Mouse (Mus musculus) gastrocnemius, adult 8-10 months (tissue): Measurements from ENCODE around the gene Fbxo39. TPM values are rescaled to one million over a fixed set of nuclear protein-coding genes. Genes with fewer than 3 reads are reported as not detected.

Experiments
- DNase-seq, 2 experiments: peaks; one replicate each; pipeline ENCODE4 v3.0.0; 2022; ENCODE audit warnings: low spot score in 2 of 2
- total RNA-seq, 4 experiments: library from RNA; stranded (reverse); gene quantifications; 2 replicates each; pipeline ENCODE4 v1.2.4; 2022

Fbxo39 gene
- not detected for total RNA-seq

DNA sequence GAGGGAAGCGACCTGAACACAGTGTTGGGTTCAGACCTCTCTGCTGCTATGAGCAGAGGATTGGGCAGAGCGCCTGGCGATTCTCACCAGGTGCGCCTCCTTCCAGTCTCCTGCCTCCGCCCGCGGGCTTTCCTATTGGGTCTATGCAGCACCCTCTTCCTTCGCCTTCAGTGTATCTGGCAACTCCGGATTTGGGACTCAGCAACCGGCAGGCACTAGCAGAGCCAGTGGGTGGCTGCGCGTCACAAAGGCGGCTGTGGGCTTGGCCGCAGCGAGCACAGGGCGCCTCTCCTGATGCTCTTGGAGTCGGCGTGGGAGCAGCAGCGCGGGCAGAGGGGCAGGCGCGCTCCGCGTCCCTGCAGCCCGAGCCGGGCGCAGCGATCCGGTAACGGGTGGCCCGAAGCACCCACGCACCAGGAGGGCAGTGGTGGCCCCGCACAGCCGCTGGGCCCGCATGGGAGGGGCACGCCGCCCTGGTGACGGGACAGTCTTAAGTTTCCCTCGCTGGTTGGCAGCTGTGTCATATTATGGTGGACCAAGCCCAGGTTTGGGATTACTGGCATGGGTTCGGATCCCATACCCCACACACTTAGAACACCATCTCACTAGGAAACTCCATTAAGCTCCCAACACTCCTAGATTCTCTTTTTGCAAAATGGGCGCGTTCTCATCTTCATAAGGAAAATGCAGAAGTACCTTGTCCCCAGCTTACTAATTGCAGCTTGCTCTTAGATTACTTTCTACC is at the start of gene Fbxo39:
Gene Fbxo39 (plus strand): TSS at position 294 of the 745 bp plus-strand sequence.
- DNase-seq, result no peak

DNA sequence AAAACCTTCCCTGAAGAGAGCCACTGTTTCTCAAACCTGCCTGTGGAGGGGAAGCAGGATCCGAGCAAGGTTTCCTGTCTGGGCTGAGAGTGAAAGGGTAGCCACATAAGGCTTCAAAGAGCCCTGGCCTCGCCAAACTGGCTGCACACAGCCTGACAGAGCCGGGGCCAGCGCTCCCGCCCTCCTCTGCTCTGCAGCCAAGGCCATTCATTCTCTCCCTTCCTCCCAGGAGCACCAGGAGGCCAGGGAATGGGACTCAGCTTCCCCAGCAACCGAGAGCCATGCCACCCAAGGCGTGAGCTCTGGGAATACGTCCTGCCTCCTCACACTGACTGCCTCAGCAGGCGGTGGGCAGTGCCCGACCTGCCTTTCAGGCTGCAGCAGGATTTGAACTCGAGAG is 48.8 kb upstream of the Fbxo39 start:
- DNase-seq, result no peak

DNA sequence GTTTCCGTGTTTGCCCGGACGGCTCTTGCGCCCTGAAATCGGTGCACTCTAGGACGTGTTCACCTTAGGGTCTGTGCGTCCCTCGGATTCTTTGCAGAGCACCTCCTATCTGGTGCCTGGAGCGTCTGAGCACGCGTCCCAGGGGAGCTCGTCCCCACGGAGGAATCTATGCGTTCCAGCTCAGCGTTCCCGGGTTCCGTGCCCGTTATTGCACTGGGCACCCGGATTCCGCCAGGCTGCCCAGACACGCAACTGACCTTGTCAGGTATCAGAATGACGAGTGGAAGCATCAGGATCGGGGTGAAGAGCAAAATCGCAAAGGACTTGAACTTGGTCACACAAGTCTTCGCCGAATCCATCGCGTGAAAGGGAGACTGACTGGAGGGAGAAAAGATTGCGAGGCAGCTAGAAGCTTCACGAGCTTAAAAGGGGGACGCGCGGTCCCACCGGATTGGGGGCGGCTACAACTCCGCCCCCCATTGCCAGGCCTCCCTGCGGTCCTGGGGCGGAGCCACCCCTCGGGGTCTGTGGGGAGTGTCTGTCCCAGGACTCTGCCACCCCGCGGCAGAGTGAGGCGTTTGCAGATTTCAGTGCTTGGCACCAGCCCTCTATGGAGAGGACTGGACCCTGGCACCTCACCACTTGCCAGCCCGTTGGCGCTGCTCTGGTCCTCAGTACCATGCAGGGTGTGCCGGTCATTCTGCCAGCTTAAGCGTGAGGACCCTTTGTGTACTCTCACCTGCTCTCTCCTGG is 47.9 kb upstream of the Fbxo39 start:
- peak in 1 of 2 experiments; percentile 15 for DNase-seq

DNA sequence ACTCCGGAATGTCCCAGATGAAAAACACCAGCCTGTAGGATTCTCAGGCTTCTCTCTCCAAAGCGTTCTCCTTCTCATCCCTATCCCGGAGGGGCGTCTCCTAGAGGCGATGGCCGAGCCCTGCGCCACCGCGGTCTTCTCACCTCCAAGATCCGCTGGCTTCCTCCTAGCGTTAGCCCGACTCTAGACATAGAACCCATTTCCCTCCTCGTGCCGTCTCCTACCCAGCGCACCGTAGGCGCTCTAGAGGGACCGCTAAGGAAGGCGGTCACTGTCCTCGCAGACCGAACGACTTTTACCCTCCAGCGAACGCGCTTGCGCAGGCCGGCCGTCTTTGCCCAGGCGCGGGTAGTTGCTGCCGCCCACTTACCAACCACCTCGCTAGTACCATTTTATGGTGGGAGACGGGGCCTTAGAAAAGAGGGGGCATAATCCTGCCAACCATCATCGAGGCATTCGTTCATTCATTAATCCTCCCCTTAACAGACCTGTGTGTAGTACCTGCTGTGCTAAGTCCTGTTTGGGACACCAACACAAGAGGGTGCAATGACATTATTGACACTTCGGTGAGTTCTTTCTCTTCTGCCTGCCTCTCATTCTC is 47.2 kb upstream of the Fbxo39 start, which contains the start of gene Slc13a5:
Gene Slc13a5 (minus strand): TSS at position 263 of the 601 bp plus-strand sequence.
- DNase-seq, result no peak

DNA sequence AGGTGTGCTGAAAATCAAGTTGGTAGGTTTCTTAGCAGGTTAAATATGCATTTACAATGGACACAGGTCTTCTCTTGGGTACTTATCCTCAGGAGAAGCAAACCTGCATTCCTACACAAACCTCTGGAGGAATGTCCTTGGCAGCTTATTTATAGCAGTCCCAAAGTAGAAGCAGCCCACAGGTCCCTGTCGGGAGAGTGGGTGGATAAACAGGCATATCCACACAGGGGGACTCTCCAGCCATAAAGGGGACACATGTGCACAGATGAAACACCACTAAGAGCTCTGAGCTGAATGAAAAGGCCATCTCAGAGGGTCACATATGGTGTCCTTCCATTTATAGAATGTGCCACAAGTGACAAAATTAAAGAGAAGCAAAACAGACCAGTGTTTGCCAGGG is 42.5 kb upstream of the Fbxo39 start:
- no peak for DNase-seq

DNA sequence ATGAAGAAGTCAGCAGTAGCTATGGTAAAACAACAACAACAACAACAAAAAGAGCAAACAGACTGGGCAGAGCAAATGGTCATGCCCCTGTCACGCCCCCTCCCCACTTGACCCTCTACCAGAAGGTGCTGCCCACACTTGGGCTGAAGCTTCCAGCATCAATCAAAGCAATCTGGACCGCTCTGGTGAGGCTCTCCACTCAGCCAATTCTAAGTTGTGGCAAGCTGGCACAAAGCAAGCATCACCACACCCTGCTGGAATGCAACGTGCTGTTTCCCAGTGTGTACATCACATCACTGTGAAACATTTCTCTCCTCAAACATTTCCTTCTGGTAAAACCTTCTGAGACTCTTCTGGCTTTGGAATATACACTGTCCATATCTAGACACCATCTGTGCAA is 40.9 kb upstream of the Fbxo39 start:
- no peak for DNase-seq

DNA sequence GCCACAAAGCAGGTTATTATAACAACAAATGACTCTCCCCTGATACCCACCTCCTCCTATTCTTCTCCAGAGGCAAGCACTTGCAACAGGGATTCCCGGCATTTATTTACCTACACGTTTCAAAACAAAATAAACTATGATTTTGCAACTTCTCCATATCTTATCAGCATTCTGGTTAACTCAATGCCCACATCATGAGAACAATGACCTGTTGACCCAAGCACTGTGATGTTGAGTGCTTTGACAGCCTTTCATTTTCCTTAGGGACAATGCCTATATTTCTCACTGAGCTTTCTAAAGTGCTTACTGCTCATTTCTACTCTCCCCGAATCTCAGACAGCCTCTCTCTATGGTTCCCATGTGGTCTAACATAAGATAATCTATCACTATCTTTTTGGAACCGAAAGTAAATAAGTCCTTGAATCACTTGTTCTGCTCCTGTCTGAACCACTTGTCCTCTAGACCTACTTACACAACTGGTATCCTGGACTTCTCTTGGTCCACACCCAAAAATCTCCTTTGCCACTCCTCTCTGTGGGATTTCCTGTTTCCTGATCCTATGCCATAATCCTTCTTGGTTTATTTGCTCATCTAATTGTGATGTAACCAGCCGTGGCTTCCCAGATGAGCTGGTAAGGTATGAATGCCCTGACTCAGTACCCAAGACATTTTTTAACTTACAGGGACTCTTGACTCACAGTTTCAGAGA is 32.9 kb upstream of the Fbxo39 start:
- no peak for DNase-seq

DNA sequence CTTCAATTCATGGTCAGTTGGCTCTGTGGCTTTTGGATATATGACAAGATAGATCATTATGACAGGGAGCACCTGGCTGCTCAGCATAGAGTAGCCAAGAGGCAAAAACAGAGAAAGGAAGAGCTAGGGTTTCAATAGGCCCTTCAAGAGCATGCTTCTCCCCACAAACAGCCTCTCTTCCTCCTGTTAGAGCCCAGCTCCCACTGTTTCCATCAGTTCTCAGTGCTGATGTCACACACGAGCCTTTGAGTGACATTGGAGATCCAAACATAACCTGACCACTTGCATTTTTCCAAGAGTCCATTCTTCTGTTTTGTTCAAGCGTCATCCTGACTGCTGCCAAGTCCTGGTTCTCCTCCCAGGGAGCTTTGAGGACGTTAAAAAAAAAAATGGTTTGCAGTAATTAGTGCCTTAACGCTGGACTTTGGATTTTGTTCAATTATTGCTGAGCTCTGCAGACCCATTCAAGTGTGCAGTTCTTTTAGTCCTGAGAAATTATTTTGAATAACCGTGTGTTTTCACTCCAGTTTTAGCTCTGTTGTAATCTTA is 32.3 kb upstream of the Fbxo39 start:
- no peak for DNase-seq

DNA sequence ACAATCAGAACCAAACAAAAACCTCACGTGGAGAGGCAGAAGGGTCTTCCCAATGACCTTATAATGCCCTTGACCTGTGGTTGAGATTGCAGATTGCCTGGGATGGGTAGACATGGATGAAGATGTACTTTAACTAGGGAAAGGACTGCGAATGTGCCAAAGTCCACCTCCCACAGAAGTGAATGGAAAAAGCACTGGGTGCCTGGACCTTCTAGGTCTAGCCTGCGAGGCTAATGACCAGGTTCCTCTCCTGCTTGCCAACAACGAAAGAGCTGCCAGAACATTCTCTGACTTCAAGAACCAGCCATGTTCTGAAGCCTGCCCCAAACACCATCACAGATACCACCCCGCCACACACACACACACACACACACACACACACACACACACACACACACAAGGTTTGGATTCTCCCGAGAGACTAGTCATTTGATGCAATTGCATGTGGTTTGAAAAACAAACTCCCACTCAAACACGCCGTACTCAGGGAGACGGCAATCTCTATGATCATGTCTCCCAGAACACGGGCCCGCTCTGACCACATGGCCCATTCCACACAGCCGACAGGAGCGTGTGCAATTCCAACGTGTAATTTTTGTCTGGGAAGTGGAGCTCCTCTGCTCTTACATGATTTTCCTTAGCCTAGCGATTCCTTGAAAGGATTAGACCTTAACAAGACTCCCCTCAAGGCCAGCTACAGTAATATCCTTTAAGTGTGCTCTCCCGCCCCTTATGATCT is 30.6 kb upstream of the Fbxo39 start:
- no peak for DNase-seq

DNA sequence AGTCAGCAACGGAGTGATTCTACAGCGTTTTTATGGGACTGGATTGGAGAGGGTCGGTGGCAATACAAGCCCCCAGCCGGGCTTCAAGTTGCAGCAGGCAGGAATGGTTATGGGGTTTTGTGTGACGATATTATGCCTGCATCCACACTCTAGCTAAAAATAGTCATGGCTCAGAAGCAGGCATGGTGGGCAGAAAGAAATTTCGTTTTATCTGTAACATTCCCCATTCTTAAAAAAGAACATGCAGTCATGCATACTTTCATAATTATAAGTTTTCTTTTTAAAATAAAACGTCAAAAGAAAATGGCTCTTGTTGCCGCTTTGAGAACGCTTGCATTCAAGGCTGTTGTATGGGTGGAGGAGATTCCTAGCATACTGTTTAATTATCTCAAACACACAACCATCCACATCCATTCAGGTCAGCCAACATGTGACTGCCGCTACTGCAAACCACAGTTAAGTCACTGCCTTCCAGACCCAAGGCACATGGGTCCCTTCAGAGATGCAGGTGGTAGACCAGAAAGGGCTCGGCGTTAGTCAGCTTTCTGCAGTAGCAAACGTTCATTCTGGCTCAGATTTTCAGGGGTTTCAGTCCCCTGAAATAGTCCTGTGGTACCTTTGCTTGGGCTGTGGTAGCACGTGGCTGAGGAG is 29.6 kb upstream of the Fbxo39 start:
- DNase-seq, result no peak

DNA sequence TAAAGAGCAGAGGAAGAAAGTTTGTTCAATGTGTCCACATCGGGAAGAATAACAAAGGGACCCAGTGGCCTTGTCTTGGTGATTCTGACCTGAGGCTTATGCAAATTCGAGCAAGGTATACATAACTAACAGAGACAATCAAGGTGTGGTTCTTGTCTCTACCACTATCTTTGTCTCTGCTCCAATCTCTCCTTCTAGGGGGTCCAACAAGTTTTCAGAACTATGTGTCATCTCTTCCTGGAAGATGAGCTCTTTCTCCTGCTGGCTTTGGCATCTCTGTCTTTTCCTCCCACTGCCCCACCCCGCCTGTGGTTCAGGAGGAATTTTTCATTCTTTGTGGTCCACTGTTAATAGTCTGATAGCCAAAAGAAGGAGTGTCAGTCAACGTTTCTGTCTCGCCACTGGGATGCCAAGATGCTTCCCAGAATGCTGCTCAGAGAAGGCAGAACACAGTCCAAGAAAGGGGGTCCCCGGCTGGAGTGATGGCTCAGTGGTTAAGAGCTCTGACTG is 28.2 kb upstream of the Fbxo39 start:
- no peak for DNase-seq

DNA sequence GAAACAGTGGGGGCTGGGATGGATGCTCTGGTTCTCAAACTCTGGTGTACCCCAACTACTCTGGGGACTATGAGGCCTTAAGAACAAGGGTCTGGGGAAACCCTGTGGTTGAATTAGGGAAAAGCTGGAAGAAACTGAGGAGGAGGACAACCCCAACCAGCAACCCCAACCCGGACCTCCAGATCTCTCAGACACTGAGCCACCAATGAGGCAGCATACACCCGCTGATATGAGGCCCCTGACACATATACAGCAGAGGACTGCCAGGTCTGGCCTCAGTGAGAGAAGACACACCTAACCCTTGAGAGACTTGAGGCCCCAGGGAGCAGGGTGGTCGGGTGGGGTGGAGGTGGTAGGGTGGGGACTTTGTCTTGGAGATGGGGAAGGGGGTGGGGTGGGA is 27.6 kb upstream of the Fbxo39 start:
- DNase-seq, result no peak

DNA sequence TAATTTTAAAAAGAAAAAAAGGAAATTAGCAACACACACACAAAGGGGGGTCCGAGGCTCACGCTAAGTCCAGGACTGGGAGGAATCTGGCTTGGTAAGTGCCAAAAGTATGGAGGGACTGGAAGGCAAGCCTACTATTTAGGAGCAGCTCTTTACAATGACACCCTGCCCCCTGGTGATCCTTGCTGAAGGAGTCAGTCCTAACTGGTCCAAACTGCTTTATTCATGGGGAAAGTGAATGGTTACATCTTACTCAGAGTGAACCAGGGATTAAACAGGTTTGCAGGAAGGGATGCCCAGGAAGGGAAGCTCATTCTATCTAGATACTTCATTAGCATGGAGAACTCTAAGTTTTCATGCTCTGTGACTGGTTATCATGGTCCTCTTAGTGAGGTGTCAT is 27.1 kb upstream of the Fbxo39 start:
- no peak for DNase-seq

DNA sequence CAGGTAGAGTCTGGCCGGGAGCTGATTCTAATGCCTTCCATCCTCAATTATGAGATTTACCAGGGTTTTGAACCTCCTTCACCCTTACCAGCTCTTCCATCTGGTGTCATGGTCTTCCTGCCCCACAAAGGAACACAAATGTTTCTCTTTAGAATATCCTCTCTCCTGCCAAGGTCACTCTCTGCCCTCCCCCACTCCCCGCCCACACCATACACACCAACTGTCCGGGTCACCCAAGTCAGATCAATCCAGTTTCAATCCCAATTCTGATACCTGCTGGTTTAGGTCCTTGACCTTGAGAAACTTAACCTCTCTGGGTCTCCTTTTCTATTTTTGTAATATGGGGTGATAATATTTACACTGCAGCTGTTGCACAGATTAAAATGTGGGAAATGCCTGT is 26.7 kb upstream of the Fbxo39 start:
- DNase-seq, result no peak

DNA sequence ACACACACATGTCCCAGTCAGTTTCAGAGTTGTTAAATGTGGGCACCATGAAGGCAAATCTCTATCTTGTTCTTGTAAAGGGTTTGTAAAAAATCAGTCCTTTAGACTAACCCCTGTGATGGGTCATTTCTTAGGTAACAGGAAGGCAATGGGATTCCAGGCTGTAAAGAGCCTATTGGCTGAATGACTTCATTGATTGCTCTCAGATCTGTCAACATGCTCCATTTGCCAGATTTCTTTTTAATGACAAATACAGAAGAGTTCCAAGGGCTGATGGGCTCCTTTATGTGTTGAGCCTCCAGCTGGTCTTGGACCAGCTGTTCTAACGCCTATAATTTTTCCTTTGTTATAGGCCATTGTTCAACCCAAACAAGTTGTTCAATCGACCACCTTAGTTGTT is 21.1 kb upstream of the Fbxo39 start:
- no peak for DNase-seq

DNA sequence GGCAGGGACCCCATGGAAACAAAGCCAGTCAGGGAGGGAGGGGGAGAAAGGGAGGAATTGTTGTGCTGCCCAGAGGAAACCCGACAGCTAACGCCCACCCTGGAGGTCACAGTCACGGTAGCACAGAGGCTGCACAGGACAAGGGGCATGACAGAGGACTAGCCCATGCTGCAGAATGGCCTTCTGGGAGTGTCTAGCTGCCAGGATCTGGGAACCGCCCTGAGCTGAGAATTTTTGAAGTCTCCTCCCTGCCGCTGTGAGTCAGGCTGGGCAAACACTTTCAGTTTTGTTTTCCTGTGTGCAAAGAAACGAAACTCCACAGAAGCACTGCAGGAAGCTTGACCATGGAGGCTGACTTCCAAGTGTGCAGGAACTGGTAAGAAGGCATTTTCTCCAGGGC is 12.9 kb upstream of the Fbxo39 start, which contains the start of gene Xaf1:
Gene Xaf1 (plus strand): TSS at position 296 of the 400 bp plus-strand sequence.
- peak; percentile 42 to 45 for DNase-seq

DNA sequence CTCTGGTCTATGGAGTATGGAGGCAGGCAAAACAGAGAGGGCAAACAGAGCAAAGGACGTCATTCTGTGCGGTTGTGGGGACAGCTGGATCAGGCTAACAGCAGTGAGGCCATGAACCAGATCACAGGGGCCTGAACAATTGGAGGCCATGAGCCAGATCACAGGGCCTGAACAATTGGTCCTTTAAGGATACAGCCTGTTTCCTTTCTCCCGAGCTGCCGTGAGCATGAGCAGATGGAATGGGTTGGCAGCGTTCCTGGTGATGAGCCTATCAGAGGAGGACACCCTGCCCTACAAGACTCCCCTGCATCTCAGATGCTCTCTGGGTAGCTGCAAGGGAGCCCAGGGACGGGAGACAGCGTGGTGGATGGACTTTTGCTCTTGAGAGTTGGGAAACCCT is 12.0 kb upstream of the Fbxo39 start:
- peak; percentile 9 to 19 for DNase-seq

DNA sequence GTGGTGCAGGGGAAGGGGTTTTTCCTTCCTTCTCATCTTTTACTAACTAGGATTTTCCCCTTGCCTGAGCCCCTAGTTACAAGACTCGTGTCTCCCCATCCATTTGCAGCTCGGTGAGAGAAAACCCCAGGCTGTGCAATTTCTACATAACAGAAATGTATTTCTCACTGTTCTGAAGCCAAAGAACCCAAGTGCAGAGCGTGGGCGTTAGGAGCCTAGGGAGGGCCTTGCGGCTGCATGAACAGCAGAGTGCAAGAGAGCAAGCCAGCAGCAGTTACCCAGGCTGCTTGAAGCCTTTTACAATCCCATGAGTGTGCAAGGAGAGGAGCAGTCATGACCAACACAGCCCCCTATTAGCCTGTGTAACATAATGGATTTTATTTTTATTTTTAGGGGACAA is 6.8 kb upstream of the Fbxo39 start:
- no peak for DNase-seq

DNA sequence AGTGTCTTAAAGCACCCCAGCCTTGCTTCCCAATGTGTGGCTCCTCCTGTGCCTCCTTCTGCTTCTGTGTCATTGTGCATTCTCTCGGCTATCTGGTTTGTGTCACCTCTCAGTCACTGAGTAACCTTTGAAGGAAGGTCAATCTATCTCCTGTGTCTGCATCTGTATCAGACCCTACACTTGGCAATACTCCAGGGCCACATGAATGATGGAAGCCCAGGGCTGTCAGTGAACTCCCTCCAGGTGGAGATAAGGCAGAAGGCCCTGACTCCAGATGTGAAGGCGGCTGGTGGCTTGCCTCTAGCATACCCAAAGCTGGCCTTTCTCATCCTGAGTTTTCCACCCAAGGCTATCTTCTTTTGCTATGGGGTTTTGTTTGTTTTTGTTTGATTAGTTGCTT is 5.3 kb upstream of the Fbxo39 start:
- no peak for DNase-seq

DNA sequence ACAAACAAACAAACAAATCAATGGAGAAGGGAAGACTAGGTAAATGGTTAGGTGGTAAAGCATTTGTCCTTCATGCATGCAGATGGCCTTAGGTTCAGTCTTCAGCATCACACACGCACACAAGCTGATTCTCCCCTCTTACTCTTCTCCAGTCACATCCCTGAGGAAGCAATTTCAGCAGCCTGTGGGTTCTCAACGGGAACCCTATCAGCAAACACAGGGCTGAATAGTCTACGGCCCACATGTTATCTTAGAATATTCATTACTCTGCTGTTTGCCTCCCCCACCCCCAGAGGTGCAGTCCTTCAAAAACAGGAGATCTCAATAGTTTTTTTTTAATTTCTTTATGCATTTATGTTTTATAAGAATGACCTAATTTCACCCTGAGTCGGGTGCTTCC is 3.8 kb upstream of the Fbxo39 start:
- no peak for DNase-seq
